Mouse (Mus musculus) CH12.LX (cell line): ENCODE measurements around the gene Txndc17. TPM values are rescaled to one million over a fixed set of nuclear protein-coding genes. Genes with fewer than 3 reads are reported as not detected.

Source experiments
- DNase-seq: peaks from one replicate; pipeline ENCODE4 v3.0.0-alpha.2; 2013; ENCODE audit errors: extremely low read depth
- H3K27ac ChIP-seq: 2 replicates; pipeline ENCODE4 v1.5.1; 2012; ENCODE audit warnings: low read depth, mild to moderate bottlenecking, control low read depth, moderate library complexity; ENCODE audit not compliant: insufficient read depth
- H3K27me3 ChIP-seq: replicated peaks from 2 replicates; pipeline ENCODE3; 2012; ENCODE audit warnings: inconsistent platforms
- H3K36me3 ChIP-seq, 2 experiments: replicated peaks in 1 of 2; 2 replicates each; pipeline versions ENCODE3 to v1.6.1; 2012; ENCODE audit warnings: inconsistent platforms in 1 of 2, low read length in 1 of 2, mild to moderate bottlenecking in 1 of 2, mixed read lengths in 1 of 2, moderate library complexity in 1 of 2; ENCODE audit not compliant: control insufficient read depth in 1 of 2, insufficient read depth in 1 of 2
- H3K4me1 ChIP-seq, 2 experiments: 2 replicates each; pipeline ENCODE4 v1.6.1; 2012; ENCODE audit warnings: inconsistent platforms in 1 of 2, moderate library complexity in 1 of 2; ENCODE audit not compliant: insufficient read depth in 2 of 2, control insufficient read depth in 1 of 2
- H3K4me2 ChIP-seq: 2 replicates; pipeline ENCODE4 v1.6.1; 2012; ENCODE audit warnings: low read depth, mild to moderate bottlenecking, control low read depth; ENCODE audit not compliant: poor library complexity, insufficient read depth, severe bottlenecking
- H3K4me3 ChIP-seq, 3 experiments: fragments of 150-350 bp in 1 of 3; sonication (generic) in 1 of 3; replicated peaks in 1 of 3; 2 replicates each; pipeline versions ENCODE3 to v1.5.1; 2011 to 2012; ENCODE audit warnings: low read depth in 2 of 3, low read length in 2 of 3, mild to moderate bottlenecking in 2 of 3, moderate library complexity in 2 of 3, control low read depth in 1 of 3, improper control_type of control experiment in 1 of 3, inconsistent platforms in 1 of 3, mixed read lengths in 1 of 3; ENCODE audit not compliant: poor library complexity in 1 of 3
- H3K79me2 ChIP-seq: replicated peaks from 2 replicates; pipeline ENCODE4 v1.6.1; 2012; ENCODE audit warnings: mild to moderate bottlenecking, moderate library complexity; ENCODE audit not compliant: control insufficient read depth, poor library complexity, insufficient read depth, severe bottlenecking; ENCODE audit errors: extremely low read depth
- H3K9ac ChIP-seq: 2 replicates; pipeline ENCODE4 v1.6.1; 2012; ENCODE audit warnings: low read depth, mild to moderate bottlenecking, control low read depth, moderate library complexity; ENCODE audit not compliant: insufficient read depth
- H3K9me3 ChIP-seq: replicated peaks from 2 replicates; pipeline ENCODE3; 2012; ENCODE audit warnings: low read length, inconsistent platforms, mixed read lengths
- BHLHE40 ChIP-seq: IDR thresholded peaks from 2 replicates; pipeline ENCODE4 v1.6.1; 2011; ENCODE audit warnings: mild to moderate bottlenecking, low read depth, low read length, improper control_type of control experiment
- CHD1 ChIP-seq: IDR thresholded peaks from 2 replicates; pipeline ENCODE4 v1.6.1; 2012; ENCODE audit warnings: low read depth, low read length, improper control_type of control experiment, inconsistent platforms
- CHD2 ChIP-seq: IDR thresholded peaks from 2 replicates; pipeline ENCODE4 v1.6.1; 2011; ENCODE audit warnings: low read length, improper control_type of control experiment
- CTCF ChIP-seq, 2 experiments: IDR thresholded peaks in 1 of 2; conservative IDR thresholded peaks in 1 of 2; 2 replicates each; pipeline ENCODE4 v1.5.1; 2011 to 2012; ENCODE audit warnings: low read depth in 2 of 2, low read length in 2 of 2, improper control_type of control experiment in 1 of 2, inconsistent platforms in 1 of 2, mild to moderate bottlenecking in 1 of 2, moderate library complexity in 1 of 2
- E2F4 ChIP-seq: IDR thresholded peaks from 2 replicates; pipeline ENCODE4 v1.6.1; 2011; ENCODE audit warnings: low read depth, low read length, improper control_type of control experiment; ENCODE audit not compliant: insufficient replicate concordance
- ELF1 ChIP-seq: IDR thresholded peaks from 2 replicates; pipeline ENCODE4 v1.6.1; 2014; ENCODE audit warnings: low read depth, mild to moderate bottlenecking, inconsistent platforms, low read length, improper control_type of control experiment
- EP300 ChIP-seq: IDR thresholded peaks from 2 replicates; pipeline ENCODE4 v1.6.1; 2011; ENCODE audit warnings: low read length, improper control_type of control experiment
- ETS1 ChIP-seq: conservative IDR thresholded peaks from 2 replicates; pipeline ENCODE4 v1.6.1; 2012; ENCODE audit warnings: low read depth, mild to moderate bottlenecking, inconsistent platforms, low read length, improper control_type of control experiment, moderate library complexity
- GABPA ChIP-seq: IDR thresholded peaks from 2 replicates; pipeline ENCODE4 v1.6.1; 2012; ENCODE audit warnings: low read depth, low read length, improper control_type of control experiment, inconsistent platforms; ENCODE audit not compliant: insufficient replicate concordance
- HCFC1 ChIP-seq: IDR thresholded peaks from 2 replicates; pipeline ENCODE4 v1.6.1; 2012; ENCODE audit warnings: low read depth, mild to moderate bottlenecking, inconsistent platforms, low read length, improper control_type of control experiment
- IRF4 ChIP-seq: IDR thresholded peaks from 2 replicates; pipeline ENCODE4 v1.6.1; 2014; ENCODE audit warnings: low read depth, mild to moderate bottlenecking, inconsistent platforms, low read length, improper control_type of control experiment
- JUN ChIP-seq: IDR thresholded peaks from 2 replicates; pipeline ENCODE4 v1.6.1; 2011; ENCODE audit warnings: low read depth, mild to moderate bottlenecking, low read length, improper control_type of control experiment, moderate library complexity; ENCODE audit not compliant: insufficient read depth
- JUND ChIP-seq: conservative IDR thresholded peaks from 2 replicates; pipeline ENCODE4 v1.6.1; 2011; ENCODE audit warnings: low read depth, low read length, improper control_type of control experiment
- KAT2A ChIP-seq: IDR thresholded peaks from 2 replicates; pipeline ENCODE4 v1.6.1; 2012; ENCODE audit warnings: low read length, improper control_type of control experiment, inconsistent platforms; ENCODE audit not compliant: insufficient replicate concordance
- MAFK ChIP-seq: IDR thresholded peaks from 2 replicates; pipeline ENCODE4 v1.6.1; 2011; ENCODE audit warnings: low read length, improper control_type of control experiment; ENCODE audit not compliant: insufficient replicate concordance
- MAX ChIP-seq: IDR thresholded peaks from 2 replicates; pipeline ENCODE4 v1.6.1; 2011; ENCODE audit warnings: low read length, improper control_type of control experiment
- MAZ ChIP-seq: IDR thresholded peaks from 2 replicates; pipeline ENCODE4 v1.6.1; 2012; ENCODE audit warnings: low read depth, mild to moderate bottlenecking, inconsistent platforms, low read length, improper control_type of control experiment, moderate library complexity
- MEF2A ChIP-seq: IDR thresholded peaks from 2 replicates; pipeline ENCODE4 v1.6.1; 2014; ENCODE audit warnings: low read depth, mild to moderate bottlenecking, inconsistent platforms, low read length, improper control_type of control experiment, borderline replicate concordance
- MXI1 ChIP-seq: IDR thresholded peaks from 2 replicates; pipeline ENCODE4 v1.6.1; 2011; ENCODE audit warnings: mild to moderate bottlenecking, low read depth, low read length, improper control_type of control experiment
- MYC ChIP-seq: IDR thresholded peaks from 2 replicates; pipeline ENCODE4 v1.6.1; 2011; ENCODE audit warnings: low read depth, mild to moderate bottlenecking, improper control_type of control experiment, low read length
- NELFE ChIP-seq: IDR thresholded peaks from 2 replicates; pipeline ENCODE4 v1.6.1; 2011; ENCODE audit warnings: low read depth, low read length, improper control_type of control experiment
- NRF1 ChIP-seq: IDR thresholded peaks from 2 replicates; pipeline ENCODE4 v1.6.1; 2014; ENCODE audit warnings: low read depth, mild to moderate bottlenecking, inconsistent platforms, low read length, improper control_type of control experiment, moderate library complexity
- PAX5 ChIP-seq: IDR thresholded peaks from 2 replicates; pipeline ENCODE4 v1.6.1; 2012; ENCODE audit warnings: low read length, inconsistent platforms, mixed read lengths
- POLR2A ChIP-seq: IDR thresholded peaks from 2 replicates; pipeline ENCODE4 v1.6.1; 2011; ENCODE audit warnings: low read depth, mild to moderate bottlenecking, improper control_type of control experiment, low read length
- POLR2AphosphoS2 ChIP-seq: IDR thresholded peaks from 2 replicates; pipeline ENCODE4 v1.6.1; 2011; ENCODE audit warnings: low read depth, low read length, improper control_type of control experiment
- RAD21 ChIP-seq: IDR thresholded peaks from 2 replicates; pipeline ENCODE4 v1.6.1; 2011; ENCODE audit warnings: low read depth, mild to moderate bottlenecking, low read length, improper control_type of control experiment, moderate library complexity
- RCOR1 ChIP-seq: conservative IDR thresholded peaks from 2 replicates; pipeline ENCODE4 v1.6.1; 2012; ENCODE audit warnings: low read depth, mild to moderate bottlenecking, inconsistent platforms, low read length, improper control_type of control experiment
- SIN3A ChIP-seq: IDR thresholded peaks from 2 replicates; pipeline ENCODE4 v1.6.1; 2012; ENCODE audit warnings: low read length, improper control_type of control experiment, inconsistent platforms
- SMC3 ChIP-seq: IDR thresholded peaks from 2 replicates; pipeline ENCODE4 v1.6.1; 2011; ENCODE audit warnings: low read depth, low read length, improper control_type of control experiment
- TBP ChIP-seq: conservative IDR thresholded peaks from 2 replicates; pipeline ENCODE4 v1.6.1; 2011; ENCODE audit warnings: low read depth, low read length, improper control_type of control experiment
- TCF12 ChIP-seq: IDR thresholded peaks from 2 replicates; pipeline ENCODE4 v1.6.1; 2014; ENCODE audit warnings: low read depth, mild to moderate bottlenecking, inconsistent platforms, low read length, improper control_type of control experiment
- UBTF ChIP-seq: IDR thresholded peaks from 2 replicates; pipeline ENCODE4 v1.6.1; 2012; ENCODE audit warnings: low read depth, mild to moderate bottlenecking, inconsistent platforms, low read length, improper control_type of control experiment, moderate library complexity
- USF1 ChIP-seq: IDR thresholded peaks from 2 replicates; pipeline ENCODE4 v1.6.1; 2014; ENCODE audit warnings: low read depth, mild to moderate bottlenecking, inconsistent platforms, low read length, improper control_type of control experiment
- USF2 ChIP-seq: conservative IDR thresholded peaks from 2 replicates; pipeline ENCODE4 v1.6.1; 2011; ENCODE audit warnings: low read depth, low read length, improper control_type of control experiment
- ZC3H11A ChIP-seq: IDR thresholded peaks from 2 replicates; pipeline ENCODE4 v1.6.1; 2012; ENCODE audit warnings: low read depth, mild to moderate bottlenecking, inconsistent platforms, low read length, improper control_type of control experiment
- ZKSCAN1 ChIP-seq: IDR thresholded peaks from 2 replicates; pipeline ENCODE4 v1.6.1; 2012; ENCODE audit warnings: low read depth, inconsistent platforms, low read length, improper control_type of control experiment, borderline replicate concordance
- ZNF384 ChIP-seq: IDR thresholded peaks from 2 replicates; pipeline ENCODE4 v1.6.1; 2012; ENCODE audit warnings: low read depth, low read length, improper control_type of control experiment, inconsistent platforms
- dilution Hi-C: fragments of 300-500 bp; cut with MboI; formaldehyde crosslinking; loops from 2 replicates; pipeline ENCODE4 v1.14.3; 2020; ENCODE audit warnings: low sequenced_read_pairs; ENCODE audit not compliant: extremely low pct_unique_long_range_greater_than_20kb, extremely low pct_ligation_motif_present
- in situ Hi-C: fragments of 300-500 bp; cut with MboI; formaldehyde crosslinking; loops from 3 replicates; pipeline ENCODE4 v1.14.3; 2019; ENCODE audit warnings: low sequenced_read_pairs, low pct_ligation_motif_present, low pct_unique_long_range_greater_than_20kb, mixed read lengths
- polyA plus RNA-seq: library from polyadenylated mRNA; unstranded; fragments of >175 nt; gene quantifications from 2 replicates; pipeline ENCODE4 v1.2.1, GENCODE M21; 2012; ENCODE audit warnings: low read depth; ENCODE audit not compliant: insufficient read length
- total RNA-seq, 2 experiments: library from RNA; depleted of rRNA; stranded (reverse); fragments of 300-350 nt in 1 of 2; fragments of >200 nt in 1 of 2; gene quantifications; 2 replicates each; pipeline ENCODE4 v1.2.3; 2012 to 2014

The Txndc17 gene
- total and polyA plus RNA-seq, 3 experiments, result 126 to 182 (median 177) TPM

DNA sequence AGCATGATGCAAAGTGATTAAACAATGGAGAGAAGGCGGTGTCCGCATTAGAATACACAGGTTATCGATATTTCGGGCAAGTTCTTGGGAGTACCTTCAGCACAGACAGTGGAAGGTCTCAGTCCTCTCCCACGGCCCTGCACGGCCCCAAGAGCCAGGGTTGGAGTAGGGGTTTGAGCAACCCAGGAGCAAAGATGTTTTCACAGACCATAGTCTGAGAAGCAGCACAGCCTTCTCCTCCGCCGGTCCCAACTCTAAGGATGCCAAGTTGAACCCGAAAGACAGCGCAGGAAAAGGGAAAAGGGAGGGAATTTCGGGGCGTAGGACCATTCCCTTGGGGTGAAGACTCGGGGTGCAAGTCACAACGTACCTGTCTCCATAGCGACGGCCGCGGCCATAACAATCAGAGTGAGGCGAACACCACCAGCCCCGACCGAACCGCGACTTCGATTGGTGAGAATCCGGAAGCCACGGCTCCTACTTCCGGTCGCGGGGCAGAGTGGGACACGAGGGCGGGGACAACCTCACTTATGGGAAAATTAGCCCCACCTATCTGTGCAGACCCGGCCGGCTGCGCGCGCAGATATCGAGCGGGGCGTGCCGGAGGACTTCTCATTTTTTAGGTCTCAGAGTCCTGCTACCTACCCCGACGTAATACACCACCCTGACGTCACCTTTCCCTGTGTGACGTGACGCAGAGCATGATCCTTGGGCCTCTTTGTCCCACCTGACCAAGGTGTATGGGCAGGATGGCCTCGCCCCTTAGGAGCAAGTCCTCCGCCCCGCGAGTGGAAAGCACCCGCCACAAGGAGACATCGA lies 7.5 kb downstream of the Txndc17 start:
- Histone ChIP-seq H3K9me3 (no peaks in the 10 kb centered on the region), H3K36me3 (peaks cover 18 to 33% of the 10 kb centered on the region in 2 experiments), H3K4me1 (peaks cover 10 to 39% of the 10 kb centered on the region in 2 experiments), H3K79me2 (peaks cover 4% of the 10 kb centered on the region; the same call in 1 of the 2 replicates), H3K9ac (peak overlapping the region; percentile 95), H3K27ac (peak overlapping the region; percentile 22; the same call in 1 of the 2 replicates), H3K4me2 (peak overlapping the region; percentile 53), H3K4me3 (peak overlapping the region; percentile 70 to 99 (median 79)), H3K27me3 (no peaks in the 10 kb centered on the region)
- peak; percentile 99 for DNase-seq
- dilution Hi-C loops, result no loop called here
- in situ Hi-C loops, result loop anchor here (5.0 to 25.0 kb wide), 2 partner anchors 223 to 323 kb away; partner anchors contain the start of gene Ggt6
- TF ChIP-seq POLR2AphosphoS2 (peak; percentile 11; the same call in 1 of the 2 replicates), MAX (no peak; the same call in 1 of the 2 replicates), CHD1 (no peak), USF2 (0 out of 2 replicates have a peak, but pooled peaks have one; percentile 5), PAX5 (no peak), ZKSCAN1 (no peak), E2F4 (no peak), MAFK (no peak), NELFE (peak; percentile 74), SIN3A (peak; percentile 96), RAD21 (no peak), BHLHE40 (no peak), ZC3H11A (no peak), NRF1 (peak; percentile 91), JUND (no peak), HCFC1 (peak; percentile 89), ETS1 (peak; percentile 25; the same call in 1 of the 2 replicates), MEF2A (peak; percentile 10; the same call in 1 of the 2 replicates), SMC3 (no peak), CHD2 (no peak), POLR2A (peak; percentile 88), RCOR1 (no peak), ZNF384 (no peak), KAT2A (0 out of 2 replicates have a peak, but pooled peaks have one; percentile 73), ELF1 (peak; percentile 95), IRF4 (peak; percentile 64), EP300 (no peak), MXI1 (peak; percentile 88), MYC (0 out of 2 replicates have a peak, but pooled peaks have one; percentile 85), UBTF (no peak), TCF12 (peak; percentile 79), GABPA (peak; percentile 98), TBP (peak; percentile 41; the same call in 1 of the 2 replicates), USF1 (peak; percentile 2; the same call in 1 of the 2 replicates), MAZ (peak; percentile 51; the same call in 1 of the 2 replicates), JUN (peak; percentile 37; the same call in 1 of the 2 replicates), CTCF (conservative IDR thresholded peaks at IDR 0.05 in 1 of 2, IDR thresholded peaks at IDR 0.05 in 1 of 2; ENCODE audit: low read depth in 2 of 2, low read length in 2 of 2) (no peak)
